In the genomic region with DNA sequence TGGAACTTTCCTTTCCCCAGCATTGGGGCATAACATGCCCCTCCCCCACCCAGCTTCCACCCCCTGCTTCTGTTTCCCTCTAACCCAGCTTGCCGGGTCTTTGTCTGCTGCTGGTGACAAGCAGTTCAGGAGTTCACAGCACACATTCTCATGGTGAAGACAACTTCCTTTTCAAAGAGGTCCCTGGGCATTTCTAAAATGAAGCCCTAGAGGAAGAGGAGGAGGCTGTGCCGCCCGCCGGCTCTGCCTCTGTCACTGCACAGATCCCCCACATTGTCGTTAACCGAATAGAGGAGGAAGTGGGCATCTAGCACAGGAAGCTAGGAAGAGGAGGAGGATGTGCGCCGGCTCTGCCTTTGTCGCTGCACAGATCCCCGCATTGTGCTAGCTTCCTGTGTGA, we compare ENCODE assay signal across 8 mouse cellular contexts.
A peak's percentile ranks its signal among the peaks of the same experiment; 100 is the strongest.
DNase-seq lines count a peak whose midpoint lies in the region; ATAC-seq and TF ChIP-seq lines count a peak whose summit lies in the region.

No protein-coding gene starts in this region.

- WGBS in kidney, embryonic 16.5 days, result 29% methylated on average over 10 of the region's 10 CpGs
- 23% methylated on average over 10 of the region's 10 CpGs for WGBS in lung, postnatal 0 days
- WGBS in stomach, embryonic 16.5 days, result 41% methylated on average over 10 of the region's 10 CpGs

- TF ChIP-seq EP300 in lung, postnatal 0 days (IDR thresholded peaks at IDR 0.05), result no peak

- ATAC-seq in kidney, embryonic 16.5 days (ENCODE audit: low FRiP score, low TSS enrichment), result no peak; the same call in 1 of the 2 replicates
- peak; percentile 97 for ATAC-seq in activated CD4-positive, CD25-positive, alpha-beta regulatory T cell, adult 4 months
- ATAC-seq in hematopoietic stem cell, adult 5-6 weeks (replicated peaks in 1 of 2; ENCODE audit: insufficient read depth in 1 of 2, low FRiP score in 2 of 2, low TSS enrichment in 1 of 2, low read depth in 1 of 2, poor library complexity in 2 of 2, severe bottlenecking in 2 of 2), result peak; percentile 84 to 91
- peak; percentile 63 for ATAC-seq in lung, postnatal 0 days
- ATAC-seq in stomach, embryonic 16.5 days (ENCODE audit: insufficient read depth, low FRiP score), result no peak

- H3K4me1 ChIP-seq in kidney, embryonic 16.5 days (ENCODE audit: insufficient read depth, low read length), result peaks cover 39% of the 10 kb centered on the region
- peaks cover 11% of the 10 kb centered on the region for H3K4me1 ChIP-seq in lung, postnatal 0 days (ENCODE audit: insufficient read depth, low read depth, low read length)
- peaks cover 11% of the 10 kb centered on the region for H3K4me1 ChIP-seq in stomach, embryonic 16.5 days (ENCODE audit: control insufficient read depth, insufficient read depth, low read length)

- peak overlapping the region; percentile 70 for H3K27ac ChIP-seq in kidney, embryonic 16.5 days (ENCODE audit: low read length)
- H3K27ac ChIP-seq in lung, postnatal 0 days (ENCODE audit: low read length), result no peak overlapping the region
- peak overlapping the region; percentile 5 for H3K27ac ChIP-seq in stomach, embryonic 16.5 days (ENCODE audit: low read length)

- H3K4me2 ChIP-seq in kidney, embryonic 16.5 days (replicated peaks; ENCODE audit: low read depth, low read length), result peak overlapping the region; percentile 32
- H3K4me2 ChIP-seq in lung, postnatal 0 days (replicated peaks; ENCODE audit: low read depth, low read length), result 0 out of 2 replicates have a peak overlapping the region, but pooled peaks have one; percentile 8
- H3K4me2 ChIP-seq in stomach, embryonic 16.5 days (ENCODE audit: low read depth, low read length), result no peak overlapping the region

- intact Hi-C loops in left cerebral cortex, postnatal 10 days (cut with DNase I), result no loop called here

- no peak for DNase-seq in kidney, adult 18-20 months
- DNase-seq in lung, postnatal 0 days (ENCODE audit: low spot score), result peak; percentile 51
- DNase-seq in gastrocnemius, adult 8-10 months (ENCODE audit: low spot score in 2 of 2), result no peak
- DNase-seq in left cerebral cortex, postnatal 10 days (ENCODE audit: extremely low spot score in 1 of 2, low spot score in 2 of 2), result no peak

- no peaks in the 10 kb centered on the region for H3K27me3 ChIP-seq in kidney, embryonic 16.5 days (ENCODE audit: insufficient read depth, low read length)
- no peaks in the 10 kb centered on the region for H3K27me3 ChIP-seq in lung, postnatal 0 days (replicated peaks; ENCODE audit: insufficient read depth, low read length)
- H3K27me3 ChIP-seq in stomach, embryonic 16.5 days (ENCODE audit: control insufficient read depth, insufficient read depth, low read length), result no peaks in the 10 kb centered on the region

- TF ChIP-seq CTCF in lung, postnatal 0 days (IDR thresholded peaks at IDR 0.05), result no peak

- H3K36me3 ChIP-seq in kidney, embryonic 16.5 days (ENCODE audit: insufficient read depth, low read length), result no peaks in the 10 kb centered on the region
- no peaks in the 10 kb centered on the region for H3K36me3 ChIP-seq in lung, postnatal 0 days (ENCODE audit: insufficient read depth, low read length)
- H3K36me3 ChIP-seq in stomach, embryonic 16.5 days (ENCODE audit: control insufficient read depth, insufficient read depth, low read length), result no peaks in the 10 kb centered on the region

- H3K9me3 ChIP-seq in kidney, embryonic 16.5 days (ENCODE audit: low read length), result no peaks in the 10 kb centered on the region
- no peaks in the 10 kb centered on the region for H3K9me3 ChIP-seq in lung, postnatal 0 days (ENCODE audit: low read length)
- no peaks in the 10 kb centered on the region for H3K9me3 ChIP-seq in stomach, embryonic 16.5 days (replicated peaks; ENCODE audit: control insufficient read depth, low read length)

- H3K9ac ChIP-seq in kidney, embryonic 16.5 days (replicated peaks; ENCODE audit: low read length), result 0 out of 2 replicates have a peak overlapping the region, but pooled peaks have one; percentile 42
- no peak overlapping the region for H3K9ac ChIP-seq in lung, postnatal 0 days (replicated peaks; ENCODE audit: low read depth)
- H3K9ac ChIP-seq in stomach, embryonic 16.5 days (ENCODE audit: low read length), result no peak overlapping the region

- H3K4me3 ChIP-seq in kidney, embryonic 16.5 days (ENCODE audit: low read length), result no peak overlapping the region
- no peak overlapping the region for H3K4me3 ChIP-seq in lung, postnatal 0 days (ENCODE audit: low read depth, low read length)
- no peak overlapping the region for H3K4me3 ChIP-seq in stomach, embryonic 16.5 days (replicated peaks; ENCODE audit: low read length)

Comparison
In these comparisons a context has a peak if more than half of its experiments do, and no peak if none do; other contexts are left out.
1. ATAC-seq: peak in activated CD4-positive, CD25-positive, alpha-beta regulatory T cell, adult 4 months (single experiment), hematopoietic stem cell, adult 5-6 weeks (2 of 2) and lung, postnatal 0 days (single experiment); none in kidney, embryonic 16.5 days (single experiment) and stomach, embryonic 16.5 days (single experiment).